Mouse (Mus musculus): ENCODE results near the gene Mageb4. TPM values are rescaled to one million over a fixed set of nuclear protein-coding genes. Genes with fewer than 3 reads are reported as not detected.
"Not testable (repeated sequence)": the region's sequence is repeated elsewhere in the genome, so short reads cannot be mapped to it uniquely, and the experiment has no call there.

Mageb4 gene
- not detected in 3 replicates for total RNA-seq (2017)

DNA sequence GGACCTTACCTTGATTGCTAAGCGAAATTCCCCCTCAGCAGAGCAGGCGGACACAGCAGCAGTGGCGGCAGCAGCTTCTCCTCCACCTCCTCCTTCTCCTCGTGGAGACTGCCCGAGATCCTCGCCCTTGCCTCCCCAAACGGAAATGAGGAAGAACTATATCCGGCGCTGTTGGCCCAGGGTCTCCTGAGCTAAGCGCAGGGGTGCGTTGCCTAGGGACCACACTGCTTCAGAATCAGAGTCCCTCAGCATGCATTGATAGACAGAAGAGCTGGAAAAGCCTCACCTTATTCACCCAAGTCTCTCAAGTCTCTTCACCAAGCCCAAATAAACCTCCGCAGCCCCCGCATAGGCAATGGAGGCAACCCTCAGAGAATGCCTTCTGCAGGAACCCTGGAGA is at the start of gene Mageb4:
Mageb4 (minus strand) TSS at position 101 of the 400 bp plus-strand sequence.
- ATAC-seq (replicated peaks; ENCODE audit: insufficient number of reproducible peaks, low FRiP score, low TSS enrichment, poor library complexity, severe bottlenecking): not testable (repeated sequence)

DNA sequence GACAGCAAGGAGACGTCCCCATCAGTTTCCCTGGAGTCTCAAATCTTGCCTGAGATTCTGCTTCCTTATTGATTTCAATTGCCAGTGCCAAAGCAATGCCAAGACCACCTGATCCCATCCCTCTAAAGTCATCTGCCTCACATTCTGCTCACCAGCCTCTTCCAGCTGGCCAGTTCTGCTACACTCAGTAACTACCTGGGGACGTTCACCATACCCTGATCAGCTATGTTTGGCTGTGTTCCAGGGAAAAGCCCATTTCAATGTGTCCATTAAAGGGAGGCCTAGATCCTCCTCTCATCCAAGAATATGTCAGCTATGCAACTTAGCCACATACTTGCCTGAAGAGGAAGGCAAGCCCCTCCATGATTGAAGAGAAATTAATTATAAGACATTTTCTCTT is 20.3 kb downstream of the Mageb4 start:
- not testable (repeated sequence) for ATAC-seq (replicated peaks; ENCODE audit: insufficient number of reproducible peaks, low FRiP score, low TSS enrichment, poor library complexity, severe bottlenecking)

DNA sequence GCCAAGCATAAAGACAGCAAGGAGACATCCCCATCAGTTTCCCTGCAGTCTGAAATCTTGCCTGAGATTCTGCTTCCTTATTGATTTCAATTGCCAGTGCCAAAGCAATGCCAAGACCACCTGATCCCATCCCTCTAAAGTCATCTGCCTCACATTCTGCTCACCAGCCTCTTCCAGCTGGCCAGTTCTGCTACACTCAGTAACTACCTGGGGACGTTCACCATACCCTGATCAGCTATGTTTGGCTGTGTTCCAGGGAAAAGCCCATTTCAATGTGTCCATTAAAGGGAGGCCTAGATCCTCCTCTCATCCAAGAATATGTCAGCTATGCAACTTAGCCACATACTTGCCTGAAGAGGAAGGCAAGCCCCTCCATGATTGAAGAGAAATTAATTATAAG is 58.9 kb downstream of the Mageb4 start:
- not testable (repeated sequence) for ATAC-seq (replicated peaks; ENCODE audit: insufficient number of reproducible peaks, low FRiP score, low TSS enrichment, poor library complexity, severe bottlenecking)

DNA sequence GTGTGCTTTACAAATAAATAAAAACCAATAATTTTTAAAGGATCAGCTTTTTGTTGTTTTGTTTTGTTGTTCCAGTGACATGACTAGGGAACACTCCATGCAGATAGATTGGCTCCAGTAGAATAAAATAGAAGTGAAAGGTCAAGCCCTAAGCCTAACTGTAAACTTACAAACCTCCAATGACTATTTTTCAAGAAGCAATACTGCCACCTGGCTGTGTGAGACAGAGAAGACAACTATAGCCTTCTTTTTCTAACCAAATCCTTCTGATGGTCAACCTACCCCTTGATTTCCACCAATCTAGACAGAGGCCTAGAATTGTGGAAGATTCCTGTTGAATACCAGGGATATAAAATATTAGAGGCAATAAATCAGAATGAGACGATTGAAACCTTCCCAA is 67.6 kb downstream of the Mageb4 start:
- ATAC-seq (replicated peaks; ENCODE audit: insufficient number of reproducible peaks, low FRiP score, low TSS enrichment, poor library complexity, severe bottlenecking): no peak

Other genes starting within 250 kb of the Mageb4 start
- gene Nr0b1, start 113.3 kb downstream of the Mageb4 start, total RNA-seq (2017): not detected in 3 replicates